Mouse (Mus musculus) CD4-positive naive resting alpha-beta T cell, adult 76 days (primary cell): ENCODE measurements around the gene Clic3. TPM values are rescaled to one million over a fixed set of nuclear protein-coding genes. Genes with fewer than 3 reads are reported as not detected.

Experiments used
- total RNA-seq: library from RNA; stranded (reverse); gene quantifications from one replicate; pipeline ENCODE4 v1.2.4, GENCODE M21; 2023

Clic3 gene
- total RNA-seq = not detected

GRCm38 (mm10) chr2:25456205-25456953 lies at the start of gene Clic3:
Gene Clic3 (plus strand): TSS chr2:25456838.

DNA sequence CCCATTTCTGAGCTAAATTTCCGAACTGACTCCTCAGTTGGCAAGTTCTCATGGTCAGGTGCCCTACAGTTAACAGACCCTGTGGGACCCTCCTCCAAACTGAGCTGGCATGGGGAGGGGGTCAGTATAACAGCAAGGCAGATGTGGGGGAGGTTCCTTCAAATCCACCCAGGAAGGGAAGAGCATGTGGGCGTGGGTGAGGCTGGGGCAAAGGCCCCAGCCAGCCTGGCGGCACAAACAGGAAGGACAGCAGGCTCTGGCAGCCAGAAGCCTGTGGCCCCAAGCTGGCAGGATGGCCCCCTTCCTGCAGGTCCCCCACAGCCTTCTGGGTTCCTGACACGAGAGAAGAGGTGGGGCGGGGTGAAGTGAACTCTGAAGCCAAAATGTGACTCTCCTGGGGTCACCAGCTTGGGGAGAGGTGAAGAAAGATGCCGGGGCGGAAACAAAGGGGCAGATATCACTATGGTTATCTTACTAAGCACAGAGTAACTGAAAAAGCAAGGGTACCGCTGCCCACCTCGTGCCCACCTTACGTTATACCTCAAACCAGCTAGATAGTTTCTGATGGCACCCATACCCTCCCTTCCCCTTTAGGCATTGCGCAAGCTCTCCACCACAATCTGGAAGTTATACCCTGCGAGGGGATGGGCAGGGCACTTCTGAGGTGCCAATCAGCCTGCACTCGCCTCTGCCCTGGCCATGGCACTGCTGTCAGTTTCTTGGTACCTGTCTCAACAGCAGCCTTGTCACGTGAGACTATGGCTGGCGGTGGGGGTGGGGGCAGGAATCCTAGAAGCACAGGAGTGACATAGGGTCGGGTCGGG lies 33.8 kb upstream of the Clic3 start, which contains the start of gene Fut7:
Fut7 (plus strand) TSS at position 681 of the 824 bp plus-strand sequence.

DNA sequence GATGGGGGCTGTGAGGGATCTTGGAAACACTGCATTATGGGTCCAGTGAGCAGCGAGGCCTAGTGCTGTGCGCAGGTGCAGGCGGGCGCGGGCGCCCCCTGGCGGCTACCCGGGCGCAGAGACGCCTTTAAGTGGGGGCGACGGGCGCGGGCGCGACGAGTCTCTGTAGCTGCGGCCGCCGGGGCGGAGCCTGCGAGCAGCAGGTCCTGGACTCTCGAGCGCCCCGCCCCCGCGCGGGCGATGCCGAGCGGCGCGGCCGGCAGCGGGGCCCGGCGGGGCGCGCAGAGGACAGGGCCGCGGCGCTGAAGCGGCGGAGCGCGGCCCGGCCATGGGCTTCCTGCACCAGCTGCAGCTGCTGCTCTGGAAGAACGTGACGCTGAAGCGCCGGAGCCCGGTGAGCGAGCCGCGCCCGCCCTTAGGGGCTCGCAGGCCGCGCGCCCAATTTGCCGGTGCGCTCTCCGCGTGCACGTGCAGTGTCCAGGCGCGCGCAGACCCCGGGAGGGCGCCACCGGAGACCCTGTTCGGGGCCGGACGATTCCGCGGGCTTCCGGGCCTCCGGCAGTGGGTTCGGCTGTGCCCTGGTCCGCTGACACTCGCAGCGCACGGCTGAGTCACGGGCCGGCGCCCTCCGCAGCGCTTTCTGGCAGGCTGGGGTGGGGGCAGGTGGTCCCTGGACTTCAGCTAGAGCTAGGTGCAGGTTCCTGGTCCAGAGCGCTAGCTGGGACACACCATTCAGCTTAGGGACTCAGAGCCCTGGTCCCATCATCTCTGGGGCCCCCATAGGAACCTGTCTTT lies 28.0 kb upstream of the Clic3 start, which contains the start of gene Abca2:
Abca2 (plus strand) TSS at position 262 of the 795 bp plus-strand sequence.

GRCm38 (mm10) chr2:25460551-25461309 lies 4.1 kb downstream of the Clic3 start, which contains the start of gene Paxx:
Gene Paxx (minus strand): TSS chr2:25461094.

GRCm38 (mm10) chr2:25469969-25470368 lies 13.3 kb downstream of the Clic3 start, which contains the start of gene Ptgds:
Gene Ptgds (minus strand): TSS chr2:25470046.

DNA sequence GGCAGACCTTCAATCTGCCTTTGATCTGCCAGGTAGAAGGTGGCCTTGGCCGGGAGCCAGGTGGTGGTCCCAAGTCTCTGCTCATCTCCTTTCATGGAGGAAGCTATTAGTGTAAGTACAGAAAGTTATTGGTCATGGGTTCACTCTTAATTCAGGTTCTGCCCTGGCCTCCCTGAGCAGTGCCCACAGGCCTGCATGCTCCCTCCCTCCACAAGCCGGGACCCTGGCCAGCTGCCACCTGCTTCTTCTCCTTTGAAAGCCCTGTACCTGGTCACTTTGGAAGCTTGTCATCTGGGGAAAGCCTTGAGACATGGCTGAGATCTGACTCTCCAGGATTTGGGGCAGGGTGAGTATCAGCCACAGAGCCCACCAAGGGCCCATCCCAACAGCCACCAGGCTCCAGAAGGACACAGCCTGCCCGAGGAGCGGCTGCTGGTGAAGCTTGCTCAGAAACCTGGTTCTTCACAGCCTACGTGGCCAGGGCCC lies 36.9 kb downstream of the Clic3 start, which contains the start of gene Lcn12:
Lcn12 (minus strand) TSS at position 436 of the 486 bp plus-strand sequence.

DNA sequence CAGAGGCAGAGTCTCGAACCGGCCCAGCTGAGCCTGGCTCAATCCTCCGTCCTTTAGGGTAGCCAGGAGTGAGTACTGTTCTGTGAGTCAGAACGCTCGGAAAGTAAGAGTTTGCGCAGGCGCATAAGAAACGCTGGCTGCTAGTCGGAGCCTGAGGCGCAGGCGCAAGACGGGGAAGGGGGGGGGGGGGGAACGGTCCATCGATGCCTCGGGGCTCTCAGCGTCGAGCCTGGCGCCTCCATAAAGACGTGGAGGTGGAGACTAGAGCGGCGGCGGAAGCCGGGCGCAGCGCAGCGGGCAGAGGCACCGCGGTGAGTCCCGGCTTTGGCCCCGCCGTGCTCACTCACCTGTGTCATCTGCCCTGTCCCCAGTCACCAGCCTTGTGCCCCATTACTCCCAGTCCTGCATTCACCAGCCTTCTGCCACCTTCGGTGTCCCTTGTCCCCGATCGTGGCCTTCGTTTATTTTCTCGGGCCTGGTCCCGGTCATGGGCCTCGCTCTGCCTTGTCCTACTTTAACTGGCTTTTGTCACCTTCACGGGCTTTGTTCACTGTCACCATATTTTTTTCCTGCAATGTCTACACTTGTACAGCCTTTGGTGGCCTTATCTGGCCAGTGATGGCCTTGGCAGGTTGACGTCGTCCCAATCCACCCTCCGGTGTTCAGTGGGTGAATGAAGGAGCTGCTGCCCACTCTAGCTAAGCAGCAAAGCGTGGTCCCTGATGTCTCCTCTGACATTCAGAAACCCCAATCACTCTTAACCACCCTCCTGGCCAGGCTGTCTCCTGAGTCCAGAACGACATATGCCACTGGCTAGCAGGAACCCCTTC lies 44.2 kb downstream of the Clic3 start, which contains the start of gene Fbxw5:
Fbxw5 (plus strand) TSS at position 175 of the 830 bp plus-strand sequence.

DNA sequence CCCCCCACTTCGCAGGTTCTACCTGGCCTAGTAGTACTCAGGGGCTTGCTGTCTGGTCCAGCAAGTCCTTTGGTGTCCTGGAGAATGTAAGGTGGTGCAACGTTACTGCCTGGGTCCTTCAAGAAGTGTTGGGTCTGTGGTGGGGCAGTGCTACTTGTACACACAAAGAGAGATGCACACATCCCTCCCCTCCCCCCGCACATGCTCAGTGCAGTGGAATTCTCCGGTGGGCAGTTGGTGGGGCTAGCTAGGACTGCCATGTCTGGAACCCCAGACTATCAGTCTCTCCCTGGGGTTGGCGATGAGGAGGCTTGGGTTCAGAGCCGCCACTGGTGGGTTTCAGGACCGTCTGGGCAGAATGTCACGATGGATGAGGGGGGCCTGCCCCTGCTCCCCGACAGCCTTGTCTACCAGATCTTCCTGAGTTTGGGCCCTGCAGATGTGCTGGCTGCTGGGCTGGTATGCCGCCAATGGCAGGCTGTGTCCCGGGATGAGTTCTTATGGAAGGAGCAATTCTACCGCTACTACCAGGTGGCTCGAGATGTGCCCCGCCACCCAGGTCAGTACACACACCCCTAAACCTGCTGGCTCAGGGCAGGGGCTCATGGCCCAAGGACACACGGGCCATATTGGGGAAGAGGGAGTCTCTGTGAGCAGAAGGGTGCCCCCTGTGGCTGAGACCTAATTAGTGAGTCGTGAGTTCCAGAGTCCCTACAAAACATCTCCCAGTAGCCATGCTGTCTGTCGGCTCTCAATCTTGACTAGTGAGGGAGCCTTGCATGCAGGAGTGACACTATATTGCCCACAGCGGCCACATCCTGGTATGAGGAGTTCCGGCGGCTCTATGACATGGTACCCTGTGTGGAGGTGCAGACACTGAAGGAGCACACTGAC lies 45.2 kb downstream of the Clic3 start, which contains the start of gene C8g:
C8g (minus strand) TSS at position 127 of the 894 bp plus-strand sequence.

Other genes starting within 250 kb of the Clic3 start
- 53.8 TPM for gene Nelfb, start 245.3 kb upstream of the Clic3 start, total RNA-seq
- gene Stpg3, start 242.2 kb upstream of the Clic3 start, total RNA-seq = not detected
- not detected for gene Fam166a, start 238.1 kb upstream of the Clic3 start, total RNA-seq
- 103 TPM for gene Tubb4b, start 232.1 kb upstream of the Clic3 start, total RNA-seq
- not detected for gene Slc34a3, start 222.5 kb upstream of the Clic3 start, total RNA-seq
- gene Rnf224, start 220.1 kb upstream of the Clic3 start, total RNA-seq = not detected
- gene Rnf208, start 214.6 kb upstream of the Clic3 start, total RNA-seq = 0.50 TPM
- gene Cysrt1, start 214.4 kb upstream of the Clic3 start, total RNA-seq = not detected
- 12.5 TPM for gene AL732309.1, start 210.0 kb upstream of the Clic3 start, total RNA-seq
- gene Tmem203, start 201.4 kb upstream of the Clic3 start, total RNA-seq = 19.2 TPM
- gene Tprn, start 194.2 kb upstream of the Clic3 start, total RNA-seq = 19.1 TPM
- 29.1 TPM for gene Ssna1, start 184.4 kb upstream of the Clic3 start, total RNA-seq
- 100 TPM for gene Anapc2, start 184.4 kb upstream of the Clic3 start, total RNA-seq
- not detected for gene Tmem210, start 168.7 kb upstream of the Clic3 start, total RNA-seq
- gene Lrrc26, start 166.9 kb upstream of the Clic3 start, total RNA-seq = not detected
- gene Grin1, start 137.7 kb upstream of the Clic3 start, total RNA-seq = not detected
- gene Man1b1, start 124.5 kb upstream of the Clic3 start, total RNA-seq = 44.3 TPM
- gene Dpp7, start 100.5 kb upstream of the Clic3 start, total RNA-seq = 16.8 TPM
- 5.7 TPM for gene Uap1l1, start 91.2 kb upstream of the Clic3 start, total RNA-seq
- gene Sapcd2, start 84.5 kb upstream of the Clic3 start, total RNA-seq = 1.1 TPM
- not detected for gene Entpd2, start 61.0 kb upstream of the Clic3 start, total RNA-seq
- gene Npdc1, start 57.5 kb upstream of the Clic3 start, total RNA-seq = 2.2 TPM
- 0.67 TPM for gene Fut7, start 33.6 kb upstream of the Clic3 start, total RNA-seq
- 67.3 TPM for gene Abca2, start 28.1 kb upstream of the Clic3 start, total RNA-seq
- gene Paxx, start 4.3 kb downstream of the Clic3 start, total RNA-seq = 74.0 TPM
- gene Ptgds, start 13.2 kb downstream of the Clic3 start, total RNA-seq = not detected
- gene Lcn12, start 37.1 kb downstream of the Clic3 start, total RNA-seq = not detected
- 61.4 TPM for gene Fbxw5, start 43.9 kb downstream of the Clic3 start, total RNA-seq
- gene C8g, start 44.9 kb downstream of the Clic3 start, total RNA-seq = 0.50 TPM
- gene Traf2, start 90.1 kb downstream of the Clic3 start, total RNA-seq = 35.1 TPM
- gene Edf1, start 101.0 kb downstream of the Clic3 start, total RNA-seq = 98.0 TPM
- 2.7 TPM for gene Mamdc4, start 118.0 kb downstream of the Clic3 start, total RNA-seq
- gene Phpt1, start 118.4 kb downstream of the Clic3 start, total RNA-seq = 25.7 TPM
- gene Ajm1, start 124.9 kb downstream of the Clic3 start, total RNA-seq = 0.38 TPM
- 100 TPM for gene Rabl6, start 151.7 kb downstream of the Clic3 start, total RNA-seq
- gene Ccdc183, start 160.8 kb downstream of the Clic3 start, total RNA-seq = not detected
- 0.79 TPM for gene Tmem141, start 165.2 kb downstream of the Clic3 start, total RNA-seq
- 7.5 TPM for gene Fcna, start 171.2 kb downstream of the Clic3 start, total RNA-seq
- gene Lcn8, start 196.3 kb downstream of the Clic3 start, total RNA-seq = not detected
- gene Lcn5, start 201.1 kb downstream of the Clic3 start, total RNA-seq = not detected
- not detected for gene Lcn6, start 219.9 kb downstream of the Clic3 start, total RNA-seq
- gene Lcn10, start 225.9 kb downstream of the Clic3 start, total RNA-seq = not detected
- not detected for gene Obp2a, start 243.2 kb downstream of the Clic3 start, total RNA-seq
- gene Bmyc, start 249.9 kb downstream of the Clic3 start, total RNA-seq = 15.2 TPM